Mouse (Mus musculus) gastrocnemius, postnatal 36 days (tissue): ENCODE data around the gene Klhl3. TPM values are rescaled to one million over a fixed set of nuclear protein-coding genes. Genes with fewer than 3 reads are reported as not detected.

Experiments used
- DNase-seq, 2 experiments: peaks; one replicate each; pipeline ENCODE4 v3.0.0; 2022
- intact Hi-C: fragments of 180-260 bp; cut with DNase I; formaldehyde crosslinking; loops from one replicate; pipeline ENCODE4 v1.15.1; 2025
- microRNA-seq, 2 experiments: library from miRNA; unstranded; fragments of <30 nt; microRNA quantifications; one replicate each; pipeline ENCODE4 v1.2.0; 2021
- total RNA-seq, 2 experiments: library from RNA; stranded (reverse); gene quantifications; 2 replicates each; pipeline ENCODE4 v1.2.3; 2021

The Klhl3 gene
- total RNA-seq, 2 experiments from 2014 or later: 0.49 to 0.54 TPM

- intact Hi-C loops: no loop called here
- no peak for DNase-seq
These were observed 130.1 kb downstream of the Klhl3 start for GRCm38 (mm10) chr13:57983330-57983729.

DNA sequence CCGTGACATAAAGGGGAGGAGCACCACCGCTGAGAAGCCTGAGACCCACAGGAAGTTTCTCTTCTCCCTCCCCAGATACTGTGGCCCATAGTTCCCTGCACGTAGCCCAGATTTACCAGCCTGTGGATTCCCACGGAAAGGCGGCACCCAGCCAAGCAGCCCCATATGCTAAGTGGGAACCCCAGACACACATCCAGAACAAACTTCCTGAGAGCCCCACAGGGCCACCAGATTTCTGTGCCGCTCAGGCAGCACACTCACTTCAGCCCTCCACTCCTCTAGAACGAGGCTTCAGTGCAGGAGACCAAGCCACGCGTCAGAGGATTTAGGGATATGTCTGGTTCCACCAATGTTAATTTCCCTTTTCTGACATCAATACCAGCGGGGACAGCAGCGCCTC is 130.5 kb downstream of the Klhl3 start:
- intact Hi-C loops: no loop called here
- DNase-seq: no peak

- DNase-seq: no peak
- intact Hi-C loops: no loop called here
These were observed 132.7 kb downstream of the Klhl3 start for GRCm38 (mm10) chr13:57980679-57981078.

DNA sequence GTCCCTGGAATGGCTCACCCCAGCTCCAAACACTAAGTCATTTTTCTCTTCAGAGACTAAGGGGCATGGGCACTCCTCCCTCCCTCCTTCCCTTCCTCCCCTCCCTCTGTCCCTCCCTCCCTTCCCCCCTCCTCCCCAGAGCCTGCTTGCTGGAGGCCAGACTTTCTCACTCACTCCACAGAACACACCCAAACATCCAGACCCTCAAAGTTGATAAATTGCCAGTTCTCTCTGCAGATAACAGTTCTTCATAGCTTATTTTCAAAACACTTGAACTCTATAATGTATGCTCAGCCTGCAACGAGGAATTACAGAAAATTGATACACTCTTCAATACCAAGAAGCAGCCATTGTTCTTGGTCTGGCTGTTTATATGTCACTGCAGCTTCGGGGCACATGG is 133.3 kb downstream of the Klhl3 start:
- DNase-seq: no peak
- intact Hi-C loops: no loop called here

DNA sequence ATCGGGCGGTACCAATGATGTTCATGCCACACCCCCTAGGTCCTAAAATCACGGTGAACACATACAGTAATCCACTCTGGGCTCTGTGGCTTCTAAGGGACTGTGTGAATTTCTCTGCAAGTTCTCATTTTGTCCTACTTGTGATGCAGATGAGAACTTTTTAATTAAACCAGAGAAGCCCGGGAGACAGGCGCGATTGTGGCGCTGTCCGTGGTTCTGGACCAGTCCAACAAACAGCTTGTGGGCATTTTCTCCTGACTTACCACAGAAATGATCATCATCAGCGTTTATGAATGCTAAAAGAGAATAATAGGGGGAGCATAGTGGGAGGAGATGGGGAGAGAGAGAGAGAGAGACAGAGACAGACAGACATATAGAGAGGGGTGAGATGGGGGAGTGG is 134.5 kb downstream of the Klhl3 start:
- intact Hi-C loops: no loop called here
- DNase-seq: no peak

GRCm38 (mm10) chr13:57977721-57978120 is 135.7 kb downstream of the Klhl3 start:
- intact Hi-C loops: no loop called here
- DNase-seq: no peak

DNA sequence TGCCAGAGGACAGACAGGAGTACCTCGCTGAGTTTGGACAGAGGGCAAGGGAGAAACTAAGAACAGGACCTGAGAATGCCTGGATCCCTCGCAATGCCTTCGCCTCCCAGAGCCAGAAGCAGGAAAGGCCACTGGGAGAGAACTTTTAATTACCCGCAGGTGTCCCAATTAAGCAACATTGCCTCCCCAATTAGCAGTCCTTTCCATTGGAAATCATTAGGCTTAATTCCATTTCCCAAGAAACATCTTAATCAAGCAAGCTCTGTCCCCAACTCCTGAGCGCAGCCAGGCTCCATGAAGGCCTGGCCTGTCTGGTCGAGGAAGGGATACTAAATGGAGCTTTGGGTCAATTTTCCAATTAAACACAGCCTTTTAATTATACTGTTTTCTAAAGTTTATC is 147.7 kb downstream of the Klhl3 start:
- intact Hi-C loops: no loop called here
- DNase-seq: no peak

- intact Hi-C loops: no loop called here
- DNase-seq: no peak
These were observed 153.1 kb downstream of the Klhl3 start for GRCm38 (mm10) chr13:57960254-57960653.

DNA sequence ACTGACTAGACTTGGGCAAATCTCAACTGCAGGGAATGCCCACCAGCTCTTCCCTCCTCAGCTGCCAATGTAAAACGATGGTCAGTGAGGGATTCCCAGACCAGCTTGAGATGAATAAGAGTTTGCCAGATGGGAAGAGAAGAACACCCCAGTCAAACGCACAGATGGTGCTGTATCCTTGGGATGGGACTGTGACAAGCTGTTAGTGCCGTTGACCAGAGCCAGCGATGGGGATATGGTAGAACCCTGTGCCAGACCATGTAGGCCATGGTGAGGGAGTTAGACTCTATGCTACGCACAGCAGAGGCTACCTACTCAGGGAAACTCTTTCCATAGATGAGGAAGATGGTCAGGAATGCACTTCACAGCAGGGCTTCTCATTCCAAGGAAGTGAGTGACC is 153.6 kb downstream of the Klhl3 start:
- DNase-seq: no peak
- intact Hi-C loops: no loop called here

Small RNA genes within 50 kb of the gene (microRNA-seq; reads per million reads assigned to microRNA genes)
- gene Mir874: 22.3 to 23.6 reads per million in 2 experiments

Other genes starting within 250 kb of the Klhl3 start
- gene Spock1, start 205.3 kb downstream of the Klhl3 start, total RNA-seq: 1 to 10 TPM in 1 of 2 experiments, under 1 TPM in 1; 0.30 to 1.2 TPM
- gene Hnrnpa0, start 15.0 kb upstream of the Klhl3 start, total RNA-seq: 10 to 100 TPM; 30.3 to 36.8 TPM
- 1 to 10 TPM; 8.5 to 8.6 TPM for gene Idnk, start 44.1 kb upstream of the Klhl3 start, total RNA-seq
- 10 to 100 TPM; 42.1 to 44.9 TPM for gene Ubqln1, start 102.1 kb upstream of the Klhl3 start, total RNA-seq
- 10 to 100 TPM; 20.6 to 24.3 TPM for gene Gkap1, start 162.1 kb upstream of the Klhl3 start, total RNA-seq
- not detected for gene Kif27, start 245.5 kb upstream of the Klhl3 start, total RNA-seq